Mouse (Mus musculus) embryo, embryonic 9.5 days (tissue): ENCODE data around the gene Zbtb38.
"Not testable (repeated sequence)": the region's sequence is repeated elsewhere in the genome, so short reads cannot be mapped to it uniquely, and the experiment has no call there.

ENCODE experiments used
- DNase-seq: peaks from one replicate; pipeline ENCODE4 v3.0.0-alpha.2; 2017; ENCODE audit errors: extremely low spot score

The Zbtb38 gene

GRCm38 (mm10) chr9:96684165-96684792 lies 68.4 kb downstream of the Zbtb38 start:
- no peak for DNase-seq

- DNase-seq: no peak
These were observed 74.0 kb downstream of the Zbtb38 start for GRCm38 (mm10) chr9:96678611-96679010.

GRCm38 (mm10) chr9:96677711-96678110 lies 74.9 kb downstream of the Zbtb38 start:
- not testable (repeated sequence) for DNase-seq

- DNase-seq: no peak
These were observed 76.0 kb downstream of the Zbtb38 start for GRCm38 (mm10) chr9:96676671-96677070.

- no peak for DNase-seq
These were observed 76.6 kb downstream of the Zbtb38 start for GRCm38 (mm10) chr9:96675763-96676640.

GRCm38 (mm10) chr9:96675071-96675762 lies 77.4 kb downstream of the Zbtb38 start:
- peak; percentile 49 for DNase-seq

GRCm38 (mm10) chr9:96674301-96674700 lies 78.3 kb downstream of the Zbtb38 start:
- no peak for DNase-seq

- no peak for DNase-seq
These were observed 80.2 kb downstream of the Zbtb38 start for GRCm38 (mm10) chr9:96672466-96672865.

- DNase-seq: no peak
These were observed 81.4 kb downstream of the Zbtb38 start for GRCm38 (mm10) chr9:96671249-96671648.

GRCm38 (mm10) chr9:96669877-96670276 lies 82.8 kb downstream of the Zbtb38 start:
- DNase-seq: peak; percentile 92

- peak; percentile 49 for DNase-seq
These were observed 84.0 kb downstream of the Zbtb38 start for GRCm38 (mm10) chr9:96668628-96669027.

GRCm38 (mm10) chr9:96660510-96661244 lies 92.0 kb downstream of the Zbtb38 start:
- DNase-seq: no peak

- no peak for DNase-seq
These were observed 92.8 kb downstream of the Zbtb38 start for GRCm38 (mm10) chr9:96659801-96660200.

- DNase-seq: no peak
These were observed 99.1 kb downstream of the Zbtb38 start for GRCm38 (mm10) chr9:96653538-96653937.

- DNase-seq: no peak
These were observed 99.9 kb downstream of the Zbtb38 start for GRCm38 (mm10) chr9:96652763-96653162.

- DNase-seq: no peak
These were observed 101.8 kb downstream of the Zbtb38 start for GRCm38 (mm10) chr9:96650807-96651206.

GRCm38 (mm10) chr9:96649924-96650323 lies 102.7 kb downstream of the Zbtb38 start:
- no peak for DNase-seq

GRCm38 (mm10) chr9:96649362-96649761 lies 103.3 kb downstream of the Zbtb38 start:
- no peak for DNase-seq

- no peak for DNase-seq
These were observed 105.8 kb downstream of the Zbtb38 start for GRCm38 (mm10) chr9:96646668-96647295.

- no peak for DNase-seq
These were observed 107.8 kb downstream of the Zbtb38 start for GRCm38 (mm10) chr9:96644840-96645239.

- not testable (repeated sequence) for DNase-seq
These were observed 108.6 kb downstream of the Zbtb38 start for GRCm38 (mm10) chr9:96644002-96644401.
